Comparison of ENCODE assay signal across 1 mouse cellular context in the genomic region with DNA sequence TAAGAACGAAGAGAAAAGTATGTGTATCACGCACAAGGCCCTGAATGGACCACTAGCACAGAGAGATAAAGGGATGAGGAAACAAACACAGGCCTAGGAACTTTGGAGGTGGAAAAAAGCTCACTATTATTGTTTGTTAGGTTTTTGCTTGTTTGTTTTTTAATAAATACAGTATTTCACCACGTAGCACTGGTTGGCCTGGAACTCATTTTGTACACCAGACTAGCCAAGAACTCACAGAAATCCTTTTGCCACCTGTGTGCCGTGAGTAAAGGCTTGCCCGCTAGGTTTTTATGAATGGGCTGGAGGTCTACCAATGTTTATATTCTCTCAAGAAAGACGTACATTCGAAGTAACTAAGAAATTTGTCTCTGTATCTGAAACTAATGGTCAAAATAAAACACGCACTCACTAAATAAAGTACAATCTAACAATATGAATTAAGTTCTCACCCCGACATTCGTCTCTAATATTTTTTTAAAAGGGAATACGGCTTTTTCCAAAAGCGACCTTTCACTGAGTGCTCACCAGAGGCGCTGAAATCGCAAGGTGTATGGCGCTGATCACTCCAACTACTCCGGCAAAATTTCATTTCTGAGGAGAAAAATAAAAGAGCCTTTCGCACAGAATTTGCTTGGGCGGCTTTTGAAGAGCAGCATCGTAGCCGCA.
A peak's percentile ranks its signal among the peaks of the same experiment; 100 is the strongest.
TF ChIP-seq lines count a peak whose summit lies in the region.

No protein-coding gene starts in this region.

TF ChIP-seq in MEL, 35 proteins besides CTCF, POLR2A, EP300 and RAD21:
- TF ChIP-seq MAX (IDR thresholded peaks at IDR 0.05; ENCODE audit: low read length) (peak; percentile 70; the same call in 1 of the 2 replicates), KAT2A (conservative IDR thresholded peaks at IDR 0.05; ENCODE audit: low read depth, low read length) (0 out of 2 replicates have a peak, but pooled peaks have one; percentile 40), MEF2A (IDR thresholded peaks at IDR 0.05; ENCODE audit: extremely low read depth, insufficient replicate concordance, low read depth, low read length, poor library complexity, severe bottlenecking) (no peak), E2F4 (IDR thresholded peaks at IDR 0.05; ENCODE audit: borderline replicate concordance, low read depth, low read length) (0 out of 2 replicates have a peak, but pooled peaks have one; percentile 59), TAL1 (IDR thresholded peaks at IDR 0.05; ENCODE audit: low read length) (no peak), CHD1 (IDR thresholded peaks at IDR 0.05; ENCODE audit: low read depth, low read length) (peak; percentile 97; the same call in 1 of the 2 replicates), ZNF384 (IDR thresholded peaks at IDR 0.05; ENCODE audit: low read depth, low read length) (0 out of 2 replicates have a peak, but pooled peaks have one; percentile 27), GATA1 (IDR thresholded peaks at IDR 0.05; ENCODE audit: low read depth, low read length) (peak; percentile 74)
